ENCODE assay signal across 20 mouse cellular contexts in the genomic region with DNA sequence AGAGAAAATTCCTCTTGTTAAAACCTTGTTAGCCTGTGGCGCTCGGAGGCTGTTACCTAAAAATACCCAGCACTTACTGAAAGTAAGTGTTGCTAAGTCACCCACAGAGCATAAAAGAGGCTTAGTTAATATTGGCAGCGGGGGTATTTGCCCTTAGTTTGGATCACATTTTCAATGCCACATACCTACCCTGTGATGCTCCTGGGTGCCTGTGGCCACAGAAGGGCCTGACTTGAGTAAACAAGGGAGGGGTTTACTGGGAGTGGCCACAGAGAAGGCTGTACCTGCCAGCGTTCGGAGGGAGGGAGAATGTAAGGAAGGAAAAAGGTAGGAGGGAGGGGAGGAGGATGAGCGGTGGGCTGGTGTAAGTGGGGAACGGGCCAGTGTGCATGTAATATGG.
DNase-seq lines count a peak whose midpoint lies in the region; ATAC-seq and TF ChIP-seq lines count a peak whose summit lies in the region.
"Had no signal": no experiment of that assay in that cellular context is flagged by ENCODE, and none has a peak within 500 bp of the region (broad histone marks: within the 10 kb centered on the region; RNA-seq: fewer than 3 reads in every experiment).

No protein-coding gene starts in this region.

- H3K4me3 ChIP-seq in layer of hippocampus, adult 2 months: no peak overlapping the region
- no peak overlapping the region for H3K4me3 ChIP-seq in neural tube, embryonic 14.5 days (ENCODE audit: low read depth, low read length)
- no peak overlapping the region for H3K4me3 ChIP-seq in stomach, postnatal 0 days (ENCODE audit: low read depth, low read length)
- H3K4me3 ChIP-seq: embryonic facial prominence, embryonic 13.5 days; forebrain, embryonic 12.5 days; heart, adult 2 months; heart, embryonic 15.5 days had no signal

- 0 out of 2 replicates have a peak, but pooled peaks cover 3% of the 10 kb centered on the region for H3K4me1 ChIP-seq in neural tube, embryonic 14.5 days (ENCODE audit: control insufficient read depth, insufficient read depth, low read length)
- peaks cover 7% of the 10 kb centered on the region; the same call in 1 of the 2 replicates for H3K4me1 ChIP-seq in stomach, postnatal 0 days (replicated peaks; ENCODE audit: control insufficient read depth, insufficient read depth)
- H3K4me1 ChIP-seq: forebrain, embryonic 12.5 days had no signal

- no peaks in the 10 kb centered on the region for H3K9me3 ChIP-seq in neural tube, embryonic 14.5 days (ENCODE audit: control insufficient read depth, low read length)
- no peaks in the 10 kb centered on the region for H3K9me3 ChIP-seq in stomach, postnatal 0 days (ENCODE audit: control insufficient read depth, low read length)
- H3K9me3 ChIP-seq: embryonic facial prominence, embryonic 13.5 days; forebrain, embryonic 12.5 days; heart, embryonic 15.5 days had no signal

- TF ChIP-seq EP300 in stomach, postnatal 0 days (optimal IDR thresholded peaks at IDR 0.05): no peak

- TF ChIP-seq CTCF in layer of hippocampus, adult 2 months (conservative IDR thresholded peaks at IDR 0.05): no peak
- TF ChIP-seq CTCF in stomach, postnatal 0 days (IDR thresholded peaks at IDR 0.05; ENCODE audit: low read depth): no peak

- H3K27me3 ChIP-seq in neural tube, embryonic 14.5 days (ENCODE audit: control insufficient read depth, insufficient read depth, low read length): no peaks in the 10 kb centered on the region
- no peaks in the 10 kb centered on the region for H3K27me3 ChIP-seq in stomach, postnatal 0 days (ENCODE audit: control insufficient read depth, insufficient read depth, low read length)
- H3K27me3 ChIP-seq: embryonic facial prominence, embryonic 13.5 days; forebrain, embryonic 12.5 days; heart, embryonic 15.5 days had no signal

- H3K4me2 ChIP-seq in neural tube, embryonic 14.5 days (ENCODE audit: low read depth, low read length): no peak overlapping the region
- no peak overlapping the region for H3K4me2 ChIP-seq in stomach, postnatal 0 days (replicated peaks; ENCODE audit: low read depth)
- H3K4me2 ChIP-seq: embryonic facial prominence, embryonic 13.5 days; forebrain, embryonic 12.5 days; heart, embryonic 11.5 days; heart, embryonic 15.5 days had no signal

- WGBS in neural tube, embryonic 14.5 days: 85% methylated on average over 7 of the region's 7 CpGs
- 43% methylated on average over 7 of the region's 7 CpGs for WGBS in stomach, postnatal 0 days

- H3K9ac ChIP-seq in neural tube, embryonic 14.5 days (replicated peaks; ENCODE audit: low read depth, low read length): no peak overlapping the region
- no peak overlapping the region for H3K9ac ChIP-seq in stomach, postnatal 0 days (ENCODE audit: low read length)
- H3K9ac ChIP-seq: embryonic facial prominence, embryonic 13.5 days; forebrain, embryonic 12.5 days; forebrain, postnatal 0 days; heart, embryonic 15.5 days had no signal

- DNase-seq in layer of hippocampus, adult 2 months (ENCODE audit: low spot score in 2 of 2): no peak
- no peak for DNase-seq in layer of hippocampus, adult 9-11 months
- peak; percentile 54 to 69 for DNase-seq in lung, adult 18-20 months
- no peak for DNase-seq in lung, postnatal 4 days
- DNase-seq in neural tube, embryonic 10.5 days (ENCODE audit: extremely low spot score, low spot score): no peak
- DNase-seq in stomach, postnatal 0 days (ENCODE audit: low spot score): peak; percentile 54
- DNase-seq in thymus, postnatal 25 days: no peak
- DNase-seq: adrenal gland, postnatal 25 days; cerebellum, adult 18-20 months; cerebellum, adult 9-11 months; cerebellum, postnatal 36 days; forebrain, postnatal 0 days; gastrocnemius, postnatal 14 days; heart, adult 2 months; heart, postnatal 14 days had no signal

- H3K27ac ChIP-seq in layer of hippocampus, adult 2 months: peak overlapping the region; percentile 37; the same call in 1 of the 2 replicates
- no peak overlapping the region for H3K27ac ChIP-seq in neural tube, embryonic 14.5 days (ENCODE audit: low read depth, low read length)
- no peak overlapping the region for H3K27ac ChIP-seq in stomach, postnatal 0 days (replicated peaks)
- H3K27ac ChIP-seq: embryonic facial prominence, embryonic 13.5 days; forebrain, embryonic 12.5 days; heart, adult 2 months; heart, embryonic 15.5 days had no signal

- H3K36me3 ChIP-seq in neural tube, embryonic 14.5 days (ENCODE audit: control insufficient read depth, insufficient read depth, low read length): no peaks in the 10 kb centered on the region
- H3K36me3 ChIP-seq in stomach, postnatal 0 days (ENCODE audit: control insufficient read depth, insufficient read depth, low read length): no peaks in the 10 kb centered on the region
- H3K36me3 ChIP-seq: embryonic facial prominence, embryonic 13.5 days; forebrain, embryonic 12.5 days; heart, embryonic 15.5 days had no signal

- ATAC-seq in neural tube, embryonic 14.5 days (ENCODE audit: low read depth): 0 out of 2 replicates have a peak, but pooled peaks have one; percentile 14
- peak; percentile 80 for ATAC-seq in stomach, postnatal 0 days (ENCODE audit: low FRiP score, low TSS enrichment)
- ATAC-seq: forebrain, postnatal 0 days had no signal

Comparison
In these comparisons a context has a peak if more than half of its experiments do, and no peak if none do; other contexts are left out.
1. DNase-seq: peak in lung, adult 18-20 months (2 of 2) and stomach, postnatal 0 days (single experiment); none in layer of hippocampus, adult 2 months (0 of 2), layer of hippocampus, adult 9-11 months (single experiment), lung, postnatal 4 days (0 of 2), neural tube, embryonic 10.5 days (single experiment) and thymus, postnatal 25 days (single experiment).